Mouse (Mus musculus) megakaryocyte, embryonic 14.5 days (primary cell): ENCODE measurements around the gene Arsb.

Experiments used
- FLI1 ChIP-seq: IDR thresholded peaks from 2 replicates; pipeline ENCODE4 v1.6.1; 2012; ENCODE audit warnings: low read length, inconsistent platforms, mixed read lengths
- GATA1 ChIP-seq: IDR thresholded peaks from 3 replicates; pipeline ENCODE4 v1.6.1; 2012; ENCODE audit warnings: mixed read lengths, low read length, inconsistent platforms, borderline replicate concordance

DNA sequence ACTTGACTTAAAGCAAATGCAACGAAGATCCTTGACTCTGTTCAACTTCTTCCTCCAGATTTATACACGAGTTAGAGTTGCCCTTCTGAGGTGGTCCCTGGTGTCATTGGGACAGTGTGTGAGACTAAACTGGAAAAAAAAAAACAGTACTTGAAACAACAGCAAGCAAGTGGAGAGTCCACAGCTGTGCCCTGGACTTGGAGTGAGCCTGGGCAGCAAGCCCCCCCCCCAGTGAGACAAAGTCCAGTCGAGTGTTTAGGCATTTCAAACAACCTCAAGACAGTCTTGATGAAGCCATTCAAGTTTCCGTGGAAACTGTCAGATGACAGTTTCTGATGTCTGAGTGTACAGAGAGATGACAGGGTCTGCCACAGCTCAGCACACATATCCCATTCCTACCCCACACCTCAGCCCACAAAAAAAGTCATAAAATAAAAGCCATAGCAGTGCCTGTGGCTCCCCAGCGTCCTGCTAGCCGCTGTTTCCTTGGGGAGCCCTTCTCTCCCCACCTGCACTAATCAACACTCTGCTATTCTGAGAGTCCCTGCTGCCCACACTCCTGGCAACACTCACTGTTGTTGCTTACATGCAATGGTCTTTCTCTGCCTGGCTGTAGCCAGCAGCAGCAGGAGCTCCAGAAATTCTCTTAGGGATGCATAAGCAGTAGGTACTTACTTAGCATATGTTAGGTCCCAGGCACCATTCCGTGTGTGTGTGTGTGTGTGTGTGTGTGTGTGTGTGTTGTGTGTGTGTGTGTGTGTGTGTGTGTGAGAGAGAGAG is 159.3 kb downstream of the Arsb start:
- no peak for TF ChIP-seq GATA1
- no peak for TF ChIP-seq FLI1
